ENCODE assay signal across 8 mouse cellular contexts in the genomic region with DNA sequence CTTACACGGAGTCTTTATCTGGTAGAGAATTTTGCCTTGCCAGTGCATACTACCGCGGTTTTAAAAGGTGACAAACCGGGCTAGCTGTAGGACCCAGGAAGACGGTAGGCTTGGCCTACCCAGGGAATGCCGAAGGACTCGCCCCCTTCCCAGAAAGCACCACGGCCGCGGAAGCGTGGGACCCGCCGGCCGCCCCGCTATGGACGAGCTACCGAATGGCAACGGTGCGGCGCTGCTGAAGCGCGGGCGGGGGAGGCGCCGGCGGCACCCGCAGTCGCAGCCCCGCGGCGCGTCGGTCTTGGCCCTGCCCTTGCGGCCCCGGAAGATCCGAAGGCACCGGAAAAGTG. TPM values are rescaled to one million over a fixed set of nuclear protein-coding genes. Genes with fewer than 3 reads are reported as not detected.
A peak's percentile ranks its signal among the peaks of the same experiment; 100 is the strongest.
DNase-seq lines count a peak whose midpoint lies in the region; ATAC-seq lines count a peak whose summit lies in the region.

A gene (plus strand): TSS at position 116 of the 347 bp plus-strand sequence.

- H3K27ac ChIP-seq in hindbrain, embryonic 13.5 days, result peak within 1 kb of the TSS; percentile 89

- ATAC-seq in hindbrain, embryonic 13.5 days (ENCODE audit: low FRiP score), result peak; percentile 92

- H3K4me1 ChIP-seq in hindbrain, embryonic 13.5 days (replicated peaks), result peaks cover 36% of the 10 kb centered on the region

- H3K9ac ChIP-seq in hindbrain, embryonic 13.5 days, result peak within 1 kb of the TSS; percentile 89

- H3K9me3 ChIP-seq in hindbrain, embryonic 13.5 days, result no peaks in the 10 kb centered on the region

- H3K4me3 ChIP-seq in hindbrain, embryonic 13.5 days, result peak within 1 kb of the TSS; percentile 89

- H3K36me3 ChIP-seq in hindbrain, embryonic 13.5 days, result peaks cover 14% of the 10 kb centered on the region

- peak within 1 kb of the TSS; percentile 85 for H3K4me2 ChIP-seq in hindbrain, embryonic 13.5 days

- no peaks in the 10 kb centered on the region for H3K27me3 ChIP-seq in hindbrain, embryonic 13.5 days

- DNase-seq in NIH3T3 (ENCODE audit: low read depth), result peak; percentile 91
- peak; percentile 86 for DNase-seq in cerebellum, postnatal 14 days
- peak; percentile 69 to 73 for DNase-seq in frontal cortex, postnatal 14 days (ENCODE audit: low spot score in 2 of 2)
- peak; percentile 74 to 75 for DNase-seq in layer of hippocampus, postnatal 25 days (ENCODE audit: extremely low spot score in 1 of 2, low spot score in 1 of 2)
- DNase-seq in lung, postnatal 25 days (ENCODE audit: low spot score), result peak; percentile 88
- peak; percentile 88 for DNase-seq in retina, embryonic 14.5 days (ENCODE audit: low spot score)
- peak; percentile 73 to 77 for DNase-seq in urinary bladder, adult 18-20 months (ENCODE audit: low spot score in 2 of 2)

- WGBS in hindbrain, embryonic 13.5 days, result under 1% methylated on average over 37 of the region's 37 CpGs

RNA-seq across cellular contexts. Expression of the gene that starts here (rescaled TPM):
- polyA plus RNA-seq in hindbrain, embryonic 13.5 days (2015; fragmentation: Nextera tagmentation; extraction: Ambion mirVana), result 10.0 and 10.8 TPM in 2 replicates
- 10 to 100 TPM; 14.7 TPM for total RNA-seq in layer of hippocampus, postnatal 25 days (2021)

Comparison
In these comparisons a context has a peak if more than half of its experiments do, and no peak if none do; other contexts are left out.
1. Peak in every context shown above with its lines: DNase-seq, ATAC-seq, H3K4me3 ChIP-seq and H3K27ac ChIP-seq.